Mouse (Mus musculus) limb, embryonic 11.5 days (tissue): ENCODE data around the gene C130032M10Rik. TPM values are rescaled to one million over a fixed set of nuclear protein-coding genes. Genes with fewer than 3 reads are reported as not detected.
"Not testable (repeated sequence)": the region's sequence is repeated elsewhere in the genome, so short reads cannot be mapped to it uniquely, and the experiment has no call there.

Experiments used
- ATAC-seq: fragments of 200-750 bp; cut with Nextera tagmentation; 2 replicates; pipeline ENCODE4 v1.8.0; 2017; ENCODE audit warnings: low read depth; ENCODE audit not compliant: insufficient number of reproducible peaks, low FRiP score, low TSS enrichment
- DNase-seq: peaks from one replicate; pipeline ENCODE4 v3.0.0-alpha.2; 2015; ENCODE audit warnings: low spot score
- H3K27ac ChIP-seq: fragments of 300-500 bp; sonication (generic); replicated peaks from 2 replicates; pipeline ENCODE4 v1.5.1; 2014; ENCODE audit warnings: low read depth, mild to moderate bottlenecking, low read length
- H3K27me3 ChIP-seq: fragments of 300-500 bp; sonication (generic); 2 replicates; pipeline ENCODE4 v1.6.1; 2014; ENCODE audit warnings: mild to moderate bottlenecking, low read length, mixed read lengths; ENCODE audit not compliant: control insufficient read depth, insufficient read depth
- H3K36me3 ChIP-seq: fragments of 300-500 bp; sonication (generic); 2 replicates; pipeline ENCODE4 v1.6.1; 2014; ENCODE audit warnings: mild to moderate bottlenecking, low read length, moderate library complexity, mixed read lengths; ENCODE audit not compliant: control insufficient read depth, insufficient read depth
- H3K4me1 ChIP-seq: fragments of 300-500 bp; sonication (generic); 2 replicates; pipeline ENCODE4 v1.6.1; 2014; ENCODE audit warnings: low read length, mixed read lengths; ENCODE audit not compliant: control insufficient read depth, insufficient read depth
- H3K4me2 ChIP-seq: fragments of 300-500 bp; sonication (generic); 2 replicates; pipeline ENCODE4 v1.6.1; 2014; ENCODE audit warnings: low read depth, mild to moderate bottlenecking, moderate library complexity; ENCODE audit not compliant: severe bottlenecking
- H3K4me3 ChIP-seq: fragments of 300-500 bp; sonication (generic); 2 replicates; pipeline ENCODE4 v1.5.1; 2014; ENCODE audit warnings: low read depth, low read length
- H3K9ac ChIP-seq: fragments of 300-500 bp; sonication (generic); 2 replicates; pipeline ENCODE4 v1.6.1; 2014; ENCODE audit warnings: mild to moderate bottlenecking, low read length
- H3K9me3 ChIP-seq: fragments of 300-500 bp; sonication (generic); 2 replicates; pipeline ENCODE4 v1.6.1; 2016; ENCODE audit warnings: low read length; ENCODE audit not compliant: control insufficient read depth
- WGBS: fragments of 180-500 bp; shearing (Covaris S2); extraction: QIAGEN DNeasy Blood & Tissue Kit; methylation state at CpG from one replicate; pipeline ENCODE4 v1.1.7; 2014; 5-methylcytosine and 5-hydroxymethylcytosine counted together
- polyA plus RNA-seq: library from polyadenylated mRNA; unstranded; fragments of >200 nt; fragmentation: Nextera tagmentation; extraction: Ambion mirVana; gene quantifications from 2 replicates; pipeline ENCODE4 v1.2.1, GENCODE M21; 2014

The C130032M10Rik gene
- polyA plus RNA-seq, 1 experiment from 2014 or later: 0.67 TPM

GRCm38 (mm10) chr9:114506564-114506963 is 8.9 kb upstream of the C130032M10Rik start:
- WGBS: 83% methylated on average over 4 of the region's 4 CpGs
- no peaks in the 10 kb centered on the region for H3K4me1 ChIP-seq
- DNase-seq (no peak), ATAC-seq (no peak)
- no peak overlapping the region for H3K27ac ChIP-seq
- peaks cover 3% of the 10 kb centered on the region; the same call in 1 of the 2 replicates for H3K36me3 ChIP-seq
- H3K4me3 ChIP-seq: no peak overlapping the region
- no peak overlapping the region for H3K9ac ChIP-seq
- H3K9me3 ChIP-seq: no peaks in the 10 kb centered on the region
- no peaks in the 10 kb centered on the region for H3K27me3 ChIP-seq
- no peak overlapping the region for H3K4me2 ChIP-seq

GRCm38 (mm10) chr9:114507421-114507820 is 8.1 kb upstream of the C130032M10Rik start:
- Histone ChIP-seq H3K9me3 (no peaks in the 10 kb centered on the region; the same call in 1 of the 2 replicates), H3K4me3 (no peak overlapping the region), H3K27ac (no peak overlapping the region), H3K9ac (no peak overlapping the region), H3K4me2 (no peak overlapping the region), H3K27me3 (no peaks in the 10 kb centered on the region), H3K36me3 (peaks cover 7% of the 10 kb centered on the region; the same call in 1 of the 2 replicates), H3K4me1 (no peaks in the 10 kb centered on the region)
- ATAC-seq (no peak), DNase-seq (no peak)
- 95% methylated on average over 9 of the region's 9 CpGs for WGBS

GRCm38 (mm10) chr9:114509785-114510184 is 5.7 kb upstream of the C130032M10Rik start:
- DNase-seq (no peak), ATAC-seq (no peak)
- peaks cover 17% of the 10 kb centered on the region for H3K9me3 ChIP-seq
- H3K4me3 ChIP-seq: no peak overlapping the region
- WGBS: 93% methylated on average over 9 of the region's 9 CpGs
- H3K4me1 ChIP-seq: no peaks in the 10 kb centered on the region
- no peak overlapping the region for H3K9ac ChIP-seq
- no peak overlapping the region for H3K4me2 ChIP-seq
- no peak overlapping the region for H3K27ac ChIP-seq
- no peaks in the 10 kb centered on the region for H3K27me3 ChIP-seq
- peaks cover 30% of the 10 kb centered on the region for H3K36me3 ChIP-seq

GRCm38 (mm10) chr9:114512831-114513230 is 2.7 kb upstream of the C130032M10Rik start:
- no peak for DNase-seq
- WGBS: 96% methylated on average over 21 of the region's 21 CpGs
- peaks cover 32% of the 10 kb centered on the region for H3K36me3 ChIP-seq
- no peak overlapping the region for H3K4me2 ChIP-seq
- H3K27ac ChIP-seq: no peak overlapping the region
- peaks cover 17% of the 10 kb centered on the region for H3K9me3 ChIP-seq
- H3K9ac ChIP-seq: no peak overlapping the region
- H3K27me3 ChIP-seq: no peaks in the 10 kb centered on the region
- no peak overlapping the region for H3K4me3 ChIP-seq
- no peak for ATAC-seq
- H3K4me1 ChIP-seq: no peaks in the 10 kb centered on the region

GRCm38 (mm10) chr9:114517924-114518497 is 2.5 kb downstream of the C130032M10Rik start:
- no peaks in the 10 kb centered on the region for H3K27me3 ChIP-seq
- no peak overlapping the region for H3K4me2 ChIP-seq
- H3K36me3 ChIP-seq: peaks cover 19% of the 10 kb centered on the region
- 86% methylated on average over 13 of the region's 13 CpGs for WGBS
- ATAC-seq: no peak
- H3K4me3 ChIP-seq: no peak overlapping the region
- no peak overlapping the region for H3K9ac ChIP-seq
- DNase-seq: no peak
- H3K9me3 ChIP-seq: peaks cover 11% of the 10 kb centered on the region
- no peak overlapping the region for H3K27ac ChIP-seq
- no peaks in the 10 kb centered on the region for H3K4me1 ChIP-seq

GRCm38 (mm10) chr9:114518812-114519477 is 3.4 kb downstream of the C130032M10Rik start:
- H3K36me3 ChIP-seq: peaks cover 9% of the 10 kb centered on the region
- no peaks in the 10 kb centered on the region for H3K27me3 ChIP-seq
- H3K9ac ChIP-seq: no peak overlapping the region
- ATAC-seq (no peak), DNase-seq (no peak)
- WGBS: 60% methylated on average over 9 of the region's 9 CpGs
- H3K27ac ChIP-seq: no peak overlapping the region
- no peak overlapping the region for H3K4me2 ChIP-seq
- peaks cover 2% of the 10 kb centered on the region; the same call in 1 of the 2 replicates for H3K9me3 ChIP-seq
- no peaks in the 10 kb centered on the region for H3K4me1 ChIP-seq
- no peak overlapping the region for H3K4me3 ChIP-seq

GRCm38 (mm10) chr9:114520529-114520928 is 5.0 kb downstream of the C130032M10Rik start:
- H3K27me3 ChIP-seq, H3K4me3 ChIP-seq, H3K36me3 ChIP-seq, H3K4me2 ChIP-seq, ATAC-seq, H3K9ac ChIP-seq, H3K9me3 ChIP-seq, H3K27ac ChIP-seq, DNase-seq, H3K4me1 ChIP-seq: not testable (repeated sequence)
- 80% methylated on average over 4 of the region's 4 CpGs for WGBS

- ATAC-seq: no peak
- Histone ChIP-seq H3K4me2 (no peak overlapping the region), H3K27me3 (no peaks in the 10 kb centered on the region), H3K36me3 (no peaks in the 10 kb centered on the region; the same call in 1 of the 2 replicates), H3K9ac (no peak overlapping the region), H3K27ac (no peak overlapping the region), H3K9me3 (no peaks in the 10 kb centered on the region), H3K4me3 (no peak overlapping the region), H3K4me1 (peaks cover 15% of the 10 kb centered on the region)
- WGBS: 51% methylated on average over 5 of the region's 5 CpGs
- no peak for DNase-seq
Observed at GRCm38 (mm10) chr9:114522041-114522440, 6.5 kb downstream of the C130032M10Rik start.
